ENCODE assay signal across 18 mouse cellular contexts in genomic region chr12:82612769-82613660, GRCm38 (mm10). TPM values are rescaled to one million over a fixed set of nuclear protein-coding genes. Genes with fewer than 3 reads are reported as not detected.
DNase-seq lines count a peak whose midpoint lies in the region; ATAC-seq lines count a peak whose summit lies in the region.
"Had no signal": no experiment of that assay in that cellular context is flagged by ENCODE, and none has a peak within 500 bp of the region (broad histone marks: within the 10 kb centered on the region; RNA-seq: fewer than 3 reads in every experiment).

No protein-coding gene starts in this region.

- H3K27me3 ChIP-seq in embryonic facial prominence, embryonic 14.5 days (replicated peaks; ENCODE audit: control insufficient read depth, insufficient read depth, low read length) = peaks cover 21% of the 10 kb centered on the region
- peaks cover 37% of the 10 kb centered on the region for H3K27me3 ChIP-seq in embryonic facial prominence, embryonic 10.5 days (replicated peaks; ENCODE audit: low read depth, poor library complexity, severe bottlenecking)
- peaks cover 29% of the 10 kb centered on the region for H3K27me3 ChIP-seq in lung, embryonic 15.5 days
- H3K27me3 ChIP-seq in midbrain, embryonic 13.5 days = peaks cover 23% of the 10 kb centered on the region
- H3K27me3 ChIP-seq: CH12.LX had no signal

- H3K9ac ChIP-seq in embryonic facial prominence, embryonic 14.5 days (ENCODE audit: low read depth, low read length) = no peak overlapping the region
- H3K9ac ChIP-seq in lung, embryonic 15.5 days = no peak overlapping the region
- no peak overlapping the region for H3K9ac ChIP-seq in midbrain, embryonic 13.5 days (replicated peaks)
- H3K9ac ChIP-seq: embryonic facial prominence, embryonic 15.5 days; hindbrain, embryonic 12.5 days; limb, embryonic 13.5 days; midbrain, embryonic 15.5 days had no signal

- no peak overlapping the region for H3K4me2 ChIP-seq in embryonic facial prominence, embryonic 14.5 days (ENCODE audit: low read depth, low read length)
- H3K4me2 ChIP-seq in lung, embryonic 15.5 days = no peak overlapping the region
- H3K4me2 ChIP-seq in midbrain, embryonic 13.5 days (replicated peaks) = no peak overlapping the region
- H3K4me2 ChIP-seq: embryonic facial prominence, embryonic 15.5 days; hindbrain, embryonic 12.5 days; limb, embryonic 13.5 days; midbrain, embryonic 15.5 days had no signal

- H3K36me3 ChIP-seq in embryonic facial prominence, embryonic 14.5 days (ENCODE audit: control insufficient read depth, insufficient read depth, low read length) = no peaks in the 10 kb centered on the region
- H3K36me3 ChIP-seq in embryonic facial prominence, embryonic 10.5 days (replicated peaks) = no peaks in the 10 kb centered on the region
- no peaks in the 10 kb centered on the region for H3K36me3 ChIP-seq in lung, embryonic 15.5 days
- H3K36me3 ChIP-seq in midbrain, embryonic 13.5 days = no peaks in the 10 kb centered on the region
- H3K36me3 ChIP-seq: embryonic facial prominence, embryonic 15.5 days; hindbrain, embryonic 12.5 days; limb, embryonic 13.5 days; midbrain, embryonic 15.5 days had no signal

- WGBS in embryonic facial prominence, embryonic 14.5 days = 66% methylated on average over 13 of the region's 13 CpGs
- WGBS in embryonic facial prominence, embryonic 10.5 days = 88% methylated on average over 13 of the region's 13 CpGs
- 45% methylated on average over 13 of the region's 13 CpGs for WGBS in lung, embryonic 15.5 days
- WGBS in midbrain, embryonic 13.5 days = 92% methylated on average over 13 of the region's 13 CpGs

- no peaks in the 10 kb centered on the region for H3K9me3 ChIP-seq in embryonic facial prominence, embryonic 14.5 days (ENCODE audit: control insufficient read depth, low read length)
- H3K9me3 ChIP-seq in embryonic facial prominence, embryonic 10.5 days = no peaks in the 10 kb centered on the region
- H3K9me3 ChIP-seq in lung, embryonic 15.5 days = no peaks in the 10 kb centered on the region
- no peaks in the 10 kb centered on the region for H3K9me3 ChIP-seq in midbrain, embryonic 13.5 days
- H3K9me3 ChIP-seq: embryonic facial prominence, embryonic 15.5 days; hindbrain, embryonic 12.5 days; midbrain, embryonic 15.5 days had no signal

- peak; percentile 68 for DNase-seq in embryonic facial prominence, embryonic 14.5 days (ENCODE audit: low spot score)
- DNase-seq in embryonic facial prominence, embryonic 10.5 days (ENCODE audit: low spot score) = no peak
- DNase-seq in lung, adult 18-20 months = no peak
- DNase-seq in lung, postnatal 36 days = peak; percentile 26
- DNase-seq in kidney, postnatal 25 days = no peak
- DNase-seq in thymus, adult 18-20 months = no peak
- DNase-seq: adrenal gland, postnatal 10 days; cerebellum, adult 2 months; gastrocnemius, postnatal 36 days; kidney, adult 9 months had no signal

- H3K27ac ChIP-seq in embryonic facial prominence, embryonic 14.5 days (replicated peaks; ENCODE audit: low read depth, low read length) = no peak overlapping the region
- no peak overlapping the region for H3K27ac ChIP-seq in embryonic facial prominence, embryonic 10.5 days (replicated peaks)
- H3K27ac ChIP-seq in lung, embryonic 15.5 days = peak overlapping the region; percentile 53
- no peak overlapping the region for H3K27ac ChIP-seq in midbrain, embryonic 13.5 days
- H3K27ac ChIP-seq: embryonic facial prominence, embryonic 15.5 days; hindbrain, embryonic 12.5 days; limb, embryonic 13.5 days; macrophage; midbrain, embryonic 15.5 days had no signal

- ATAC-seq in embryonic facial prominence, embryonic 14.5 days (ENCODE audit: low read depth) = no peak
- peak; percentile 82 for ATAC-seq in lung, embryonic 15.5 days (ENCODE audit: borderline replicate concordance, extremely low read depth, low FRiP score, low TSS enrichment)
- no peak for ATAC-seq in midbrain, embryonic 13.5 days
- ATAC-seq: midbrain, embryonic 15.5 days had no signal

- H3K4me3 ChIP-seq in embryonic facial prominence, embryonic 14.5 days (ENCODE audit: low read depth, low read length) = no peak overlapping the region
- no peak overlapping the region for H3K4me3 ChIP-seq in embryonic facial prominence, embryonic 10.5 days
- H3K4me3 ChIP-seq in lung, embryonic 15.5 days = no peak overlapping the region
- H3K4me3 ChIP-seq in midbrain, embryonic 13.5 days (replicated peaks) = no peak overlapping the region
- H3K4me3 ChIP-seq: embryonic facial prominence, embryonic 15.5 days; hindbrain, embryonic 12.5 days; limb, embryonic 13.5 days; midbrain, embryonic 15.5 days had no signal

- H3K4me1 ChIP-seq in embryonic facial prominence, embryonic 14.5 days (ENCODE audit: control insufficient read depth, insufficient read depth, low read length) = 0 out of 2 replicates have a peak, but pooled peaks cover 4% of the 10 kb centered on the region
- H3K4me1 ChIP-seq in embryonic facial prominence, embryonic 10.5 days = peaks cover 14% of the 10 kb centered on the region
- H3K4me1 ChIP-seq in lung, embryonic 15.5 days = 0 out of 2 replicates have a peak, but pooled peaks cover 7% of the 10 kb centered on the region
- H3K4me1 ChIP-seq in midbrain, embryonic 13.5 days (replicated peaks) = peaks cover 13% of the 10 kb centered on the region

RNA-seq across cellular contexts. Expression of gene Rgs6, which starts 24.9 kb away (rescaled TPM):
- 2.2 and 2.6 TPM in 2 replicates for polyA plus RNA-seq in embryonic facial prominence, embryonic 14.5 days (2014; fragmentation: Nextera tagmentation; extraction: Ambion mirVana)
- polyA plus RNA-seq in embryonic facial prominence, embryonic 10.5 days (2016; fragmentation: Nextera tagmentation; extraction: Ambion mirVana) = 0.49 and 0.89 TPM in 2 replicates
- 2.9 and 4.0 TPM in 2 replicates for polyA plus RNA-seq in lung, embryonic 15.5 days (2015; fragmentation: Nextera tagmentation; extraction: Ambion mirVana)
- polyA plus RNA-seq in midbrain, embryonic 13.5 days (2015; fragmentation: Nextera tagmentation; extraction: Ambion mirVana) = 8.8 and 11.6 TPM in 2 replicates
- polyA plus RNA-seq: macrophage had no signal

Comparison
In these comparisons a context has a peak if more than half of its experiments do, and no peak if none do; other contexts are left out.
1. DNase-seq: peak in embryonic facial prominence, embryonic 14.5 days (single experiment) and lung, postnatal 36 days (single experiment); none in embryonic facial prominence, embryonic 10.5 days (single experiment), lung, adult 18-20 months (0 of 2), kidney, postnatal 25 days (0 of 2) and thymus, adult 18-20 months (0 of 2).